Mouse (Mus musculus): Measurements from ENCODE around the gene Cap1.

The Cap1 gene

GRCm38 (mm10) chr4:122886579-122887254 is 861 bp upstream of the Cap1 start:
- no peak for DNase-seq

GRCm38 (mm10) chr4:122884481-122885340 is 1.1 kb downstream of the Cap1 start:
- peak; percentile 47 to 62 for DNase-seq

- DNase-seq: no peak
Measured at GRCm38 (mm10) chr4:122884051-122884450, 1.8 kb downstream of the Cap1 start.

GRCm38 (mm10) chr4:122883294-122883693 is 2.6 kb downstream of the Cap1 start:
- no peak for DNase-seq

GRCm38 (mm10) chr4:122882544-122882943 is 3.3 kb downstream of the Cap1 start:
- DNase-seq: no peak

GRCm38 (mm10) chr4:122878333-122879070 is 7.4 kb downstream of the Cap1 start:
- DNase-seq: peak in 1 of 2 experiments; percentile 39

- no peak for DNase-seq
Measured at GRCm38 (mm10) chr4:122873512-122873911, 12.3 kb downstream of the Cap1 start.

GRCm38 (mm10) chr4:122873003-122873402 is 12.9 kb downstream of the Cap1 start:
- no peak for DNase-seq

- no peak for DNase-seq
Measured at GRCm38 (mm10) chr4:122871989-122872388, 13.9 kb downstream of the Cap1 start.

- no peak for DNase-seq
Measured at GRCm38 (mm10) chr4:122871269-122871668, 14.6 kb downstream of the Cap1 start.

- DNase-seq: no peak
Measured at GRCm38 (mm10) chr4:122870741-122871140, 15.1 kb downstream of the Cap1 start.

GRCm38 (mm10) chr4:122870027-122870426 is 15.8 kb downstream of the Cap1 start:
- no peak for DNase-seq

GRCm38 (mm10) chr4:122868041-122868440 is 17.8 kb downstream of the Cap1 start:
- no peak for DNase-seq

- DNase-seq: no peak
Measured at GRCm38 (mm10) chr4:122861836-122862235, 24.0 kb downstream of the Cap1 start.

GRCm38 (mm10) chr4:122859096-122859674 is 26.7 kb downstream of the Cap1 start:
- peak; percentile 31 to 41 for DNase-seq

GRCm38 (mm10) chr4:122857909-122858308 is 27.9 kb downstream of the Cap1 start:
- no peak for DNase-seq

- DNase-seq: no peak
Measured at GRCm38 (mm10) chr4:122854770-122855169, 31.1 kb downstream of the Cap1 start.

GRCm38 (mm10) chr4:122853691-122854090 is 32.2 kb downstream of the Cap1 start:
- DNase-seq: peak; percentile 13 to 24

GRCm38 (mm10) chr4:122851535-122851934 is 34.3 kb downstream of the Cap1 start:
- no peak for DNase-seq

GRCm38 (mm10) chr4:122848150-122848621 is 37.7 kb downstream of the Cap1 start:
- peak; percentile 56 to 76 for DNase-seq

- DNase-seq: no peak
Measured at GRCm38 (mm10) chr4:122838416-122838815, 47.4 kb downstream of the Cap1 start.

GRCm38 (mm10) chr4:122837994-122838393 is 47.9 kb downstream of the Cap1 start:
- DNase-seq: no peak

Measured in lung, adult 18-20 months (tissue).